Mouse (Mus musculus) lung, postnatal 0 days (tissue): Measurements from ENCODE around the gene Gsta2. TPM values are rescaled to one million over a fixed set of nuclear protein-coding genes. Genes with fewer than 3 reads are reported as not detected.
"Not testable (repeated sequence)": the region's sequence is repeated elsewhere in the genome, so short reads cannot be mapped to it uniquely, and the experiment has no call there.

Experiments used
- ATAC-seq: fragments of 200-750 bp; cut with Nextera tagmentation; 2 replicates; pipeline ENCODE4 v1.8.0; 2017; ENCODE audit warnings: moderate library complexity
- DNase-seq: peaks from one replicate; pipeline ENCODE4 v3.0.0-alpha.2; 2016; ENCODE audit warnings: low spot score
- H3K27ac ChIP-seq: fragments of 300-500 bp; sonication (generic); 2 replicates; pipeline ENCODE4 v1.5.1; 2014; ENCODE audit warnings: antibody characterized with exemption, mild to moderate bottlenecking, low read length, mixed read lengths
- H3K27me3 ChIP-seq: fragments of 300-500 bp; sonication (generic); replicated peaks from 2 replicates; pipeline ENCODE4 v1.6.1; 2014; ENCODE audit warnings: low read length, mixed read lengths; ENCODE audit not compliant: insufficient read depth
- H3K36me3 ChIP-seq: fragments of 300-500 bp; sonication (generic); 2 replicates; pipeline ENCODE4 v1.6.1; 2014; ENCODE audit warnings: low read length, mixed read lengths; ENCODE audit not compliant: insufficient read depth
- H3K4me1 ChIP-seq: fragments of 300-500 bp; sonication (generic); 2 replicates; pipeline ENCODE4 v1.6.1; 2014; ENCODE audit warnings: antibody characterized with exemption, low read depth, low read length, mixed read lengths; ENCODE audit not compliant: insufficient read depth
- H3K4me2 ChIP-seq: fragments of 300-500 bp; sonication (generic); replicated peaks from 2 replicates; pipeline ENCODE4 v1.6.1; 2014; ENCODE audit warnings: low read depth, mild to moderate bottlenecking, low read length, moderate library complexity, mixed read lengths
- H3K4me3 ChIP-seq: fragments of 300-500 bp; sonication (generic); 2 replicates; pipeline ENCODE4 v1.5.1; 2014; ENCODE audit warnings: low read depth, low read length
- H3K9ac ChIP-seq: fragments of 300-500 bp; sonication (generic); replicated peaks from 2 replicates; pipeline ENCODE4 v1.6.1; 2014; ENCODE audit warnings: low read depth, mild to moderate bottlenecking
- H3K9me3 ChIP-seq: fragments of 300-500 bp; sonication (generic); 2 replicates; pipeline ENCODE4 v1.6.1; 2016; ENCODE audit warnings: low read length, mixed read lengths
- CTCF ChIP-seq: IDR thresholded peaks from 2 replicates; pipeline ENCODE4 v1.5.1; 2016; ENCODE audit warnings: antibody characterized with exemption, mild to moderate bottlenecking
- EP300 ChIP-seq: IDR thresholded peaks from 2 replicates; pipeline ENCODE4 v1.6.1; 2016; ENCODE audit warnings: antibody characterized with exemption, mild to moderate bottlenecking, control low read depth
- WGBS: fragments of 180-500 bp; shearing (Covaris S2); extraction: QIAGEN DNeasy Blood & Tissue Kit; methylation state at CpG from one replicate; pipeline ENCODE4 v1.1.7; 2014; 5-methylcytosine and 5-hydroxymethylcytosine counted together
- polyA plus RNA-seq: library from polyadenylated mRNA; unstranded; fragments of >200 nt; fragmentation: Nextera tagmentation; extraction: Ambion mirVana; gene quantifications from 2 replicates; pipeline ENCODE4 v1.2.1, GENCODE M21; 2015

The Gsta2 gene
- polyA plus RNA-seq, 1 experiment from 2014 or later, result 4.9 TPM

DNA sequence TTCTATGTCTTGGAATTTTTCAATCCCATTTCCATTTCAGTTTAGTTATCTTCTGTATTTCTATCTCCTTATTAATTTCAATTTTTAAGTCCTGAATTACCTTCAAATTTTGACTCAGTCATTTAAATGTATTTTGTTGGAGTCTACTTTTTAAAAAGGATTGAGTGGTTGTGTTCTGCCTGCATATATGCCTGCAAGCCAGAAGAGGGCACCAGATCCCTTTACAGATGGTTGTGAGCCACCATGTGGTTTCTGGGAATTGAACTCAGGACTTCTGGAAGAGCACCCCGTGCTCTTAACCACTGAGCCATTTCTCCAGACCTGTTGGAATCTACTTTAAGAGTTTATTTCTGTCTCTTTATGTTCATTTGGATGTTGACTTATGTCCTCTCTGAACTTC is 36.1 kb downstream of the Gsta2 start:
- no peaks in the 10 kb centered on the region for H3K27me3 ChIP-seq
- WGBS, result 23% methylated on average over 1 of the region's 1 CpGs
- no peaks in the 10 kb centered on the region for H3K9me3 ChIP-seq
- no peak for ATAC-seq
- TF ChIP-seq CTCF, result peak; percentile 65
- TF ChIP-seq EP300, result no peak
- H3K36me3 ChIP-seq, result no peaks in the 10 kb centered on the region
- H3K9ac ChIP-seq, result no peak overlapping the region
- no peak overlapping the region for H3K4me3 ChIP-seq
- H3K4me2 ChIP-seq, result no peak overlapping the region
- no peaks in the 10 kb centered on the region for H3K4me1 ChIP-seq
- peak; percentile 24 for DNase-seq
- H3K27ac ChIP-seq, result no peak overlapping the region

DNA sequence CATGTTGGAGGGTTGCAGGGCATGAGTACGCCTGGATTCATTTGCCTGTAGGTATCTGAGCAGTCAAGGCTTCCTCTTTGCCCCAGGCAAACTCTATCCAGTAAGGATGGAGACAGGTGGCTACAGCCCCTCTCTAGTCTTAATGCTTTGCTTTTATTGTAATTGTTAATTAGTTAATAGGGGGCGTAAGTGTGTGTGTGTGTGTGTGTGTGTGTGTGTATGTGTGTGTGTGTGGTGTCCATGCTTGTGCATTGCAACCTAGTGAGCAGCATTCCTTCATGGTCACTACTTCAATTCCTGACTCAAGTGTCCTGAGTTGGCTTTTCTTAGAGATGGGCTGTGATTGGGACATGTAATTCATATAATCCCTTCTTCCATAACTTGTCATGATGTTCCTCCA is 40.9 kb downstream of the Gsta2 start, which contains the start of gene Omt2a:
Gene Omt2a, minus strand, starts transcription at position 101 of the 400 bp plus-strand sequence.
- Histone ChIP-seq H3K27me3 (no peaks in the 10 kb centered on the region), H3K36me3 (no peaks in the 10 kb centered on the region), H3K27ac (no peak within 1 kb of the TSS), H3K4me3 (no peak within 1 kb of the TSS), H3K4me1 (no peaks in the 10 kb centered on the region), H3K4me2 (no peak within 1 kb of the TSS), H3K9me3 (no peaks in the 10 kb centered on the region), H3K9ac (no peak within 1 kb of the TSS)
- 69% methylated on average over 2 of the region's 2 CpGs for WGBS
- ATAC-seq (no peak), DNase-seq (no peak)
- no peak for TF ChIP-seq EP300
- TF ChIP-seq CTCF, result no peak

DNA sequence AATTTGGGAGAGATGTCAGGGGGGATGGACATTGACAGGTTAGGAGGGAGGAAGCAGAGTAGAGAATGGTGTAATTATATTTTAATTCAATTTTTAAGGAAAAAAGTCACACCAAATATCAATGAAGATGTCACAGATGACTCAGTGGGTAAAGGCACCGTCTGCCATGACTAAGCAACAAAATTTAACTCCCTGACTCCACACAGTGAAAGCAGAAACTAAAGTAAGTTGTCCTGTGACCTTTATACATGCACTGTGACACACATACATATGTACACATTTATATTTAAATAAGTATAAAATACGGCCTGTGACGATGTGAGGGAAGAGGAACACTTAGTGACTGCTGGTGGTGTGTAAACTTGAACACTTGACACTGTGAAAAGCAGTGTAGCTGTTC is 47.5 kb downstream of the Gsta2 start:
- ATAC-seq, DNase-seq, H3K4me2 ChIP-seq, H3K9ac ChIP-seq, H3K4me3 ChIP-seq, H3K4me1 ChIP-seq, H3K27me3 ChIP-seq, H3K36me3 ChIP-seq, H3K27ac ChIP-seq, H3K9me3 ChIP-seq: not testable (repeated sequence)
- WGBS, result 73% methylated on average over 3 of the region's 3 CpGs

DNA sequence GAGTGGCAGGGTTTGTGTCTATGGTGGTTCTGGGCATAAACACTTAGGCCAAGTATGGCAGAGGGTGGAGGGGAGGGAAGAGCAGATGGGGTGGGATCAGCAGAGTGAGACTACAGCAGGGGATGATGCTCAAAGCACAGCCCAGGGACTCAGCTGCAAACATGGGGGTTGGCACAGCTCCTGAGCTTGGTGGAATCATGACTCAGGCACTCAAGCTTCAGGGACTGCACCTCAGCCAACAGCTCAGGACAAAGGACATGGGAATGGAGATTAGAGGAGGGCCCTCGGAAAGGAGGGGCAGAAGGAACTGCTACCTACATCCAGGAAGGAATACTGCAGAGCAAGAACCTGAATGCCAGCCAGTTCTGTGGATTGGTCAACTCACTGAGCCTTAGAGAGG is 56.4 kb downstream of the Gsta2 start:
- 64% methylated on average over 1 of the region's 1 CpGs for WGBS
- H3K27me3 ChIP-seq, H3K36me3 ChIP-seq, H3K4me2 ChIP-seq, H3K9me3 ChIP-seq, H3K4me3 ChIP-seq, H3K4me1 ChIP-seq, H3K27ac ChIP-seq, H3K9ac ChIP-seq: not testable (repeated sequence)
- DNase-seq (peak; percentile 36), ATAC-seq (peak; percentile 59)

DNA sequence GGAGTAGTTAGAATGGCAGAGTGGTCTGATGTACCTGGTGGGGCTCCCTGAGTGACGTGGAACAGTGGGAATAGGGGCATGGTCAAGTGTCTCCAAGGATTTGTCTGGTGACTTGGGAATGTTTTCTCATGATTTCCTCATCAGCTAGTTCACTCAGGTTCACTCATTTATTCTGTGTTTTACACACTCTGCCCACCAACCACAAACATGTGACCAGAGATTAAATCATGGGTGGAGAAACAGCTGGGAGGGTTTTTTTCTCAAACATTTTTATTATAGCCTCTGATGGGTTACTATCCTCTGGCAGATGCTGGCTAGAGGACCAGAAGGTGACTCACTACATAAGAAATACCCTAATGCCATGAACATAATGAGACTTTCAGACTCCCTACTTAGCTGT is 57.4 kb downstream of the Gsta2 start:
- Histone ChIP-seq H3K4me3 (no peak overlapping the region), H3K27me3 (no peaks in the 10 kb centered on the region), H3K9me3 (no peaks in the 10 kb centered on the region), H3K27ac (no peak overlapping the region), H3K9ac (no peak overlapping the region), H3K36me3 (no peaks in the 10 kb centered on the region), H3K4me2 (no peak overlapping the region), H3K4me1 (no peaks in the 10 kb centered on the region)
- 62% methylated on average over 1 of the region's 1 CpGs for WGBS
- DNase-seq, result no peak
- TF ChIP-seq CTCF, result no peak
- TF ChIP-seq EP300, result no peak
- ATAC-seq, result no peak

DNA sequence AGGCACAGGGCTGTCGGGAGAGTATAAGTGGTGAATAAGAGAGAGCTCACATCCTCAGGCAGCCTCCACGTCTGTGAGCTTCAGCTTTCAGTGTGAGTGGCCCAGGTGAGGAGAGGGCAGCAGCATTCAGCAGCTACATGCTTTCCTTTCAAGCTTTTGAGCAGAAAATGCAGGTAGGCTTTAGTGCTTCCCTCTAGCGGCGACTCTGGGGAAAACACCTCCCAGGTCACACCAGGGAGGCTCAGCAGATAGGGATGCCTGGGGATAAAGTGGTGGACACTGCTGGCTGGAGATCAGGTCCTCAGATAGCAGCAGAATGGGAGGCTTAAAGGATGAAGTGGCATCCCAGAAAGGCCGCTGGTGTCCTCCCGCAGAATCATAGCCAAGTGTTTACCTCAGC is 59.5 kb downstream of the Gsta2 start:
- not testable (repeated sequence) for H3K4me3 ChIP-seq, H3K4me2 ChIP-seq, H3K27ac ChIP-seq, H3K9me3 ChIP-seq, H3K36me3 ChIP-seq, H3K4me1 ChIP-seq, H3K9ac ChIP-seq, H3K27me3 ChIP-seq
- 8% methylated on average over 6 of the region's 6 CpGs for WGBS
- DNase-seq (peak; percentile 48), ATAC-seq (0 out of 2 replicates have a peak, but pooled peaks have one; percentile 9)
- peak; percentile 74 for TF ChIP-seq CTCF

DNA sequence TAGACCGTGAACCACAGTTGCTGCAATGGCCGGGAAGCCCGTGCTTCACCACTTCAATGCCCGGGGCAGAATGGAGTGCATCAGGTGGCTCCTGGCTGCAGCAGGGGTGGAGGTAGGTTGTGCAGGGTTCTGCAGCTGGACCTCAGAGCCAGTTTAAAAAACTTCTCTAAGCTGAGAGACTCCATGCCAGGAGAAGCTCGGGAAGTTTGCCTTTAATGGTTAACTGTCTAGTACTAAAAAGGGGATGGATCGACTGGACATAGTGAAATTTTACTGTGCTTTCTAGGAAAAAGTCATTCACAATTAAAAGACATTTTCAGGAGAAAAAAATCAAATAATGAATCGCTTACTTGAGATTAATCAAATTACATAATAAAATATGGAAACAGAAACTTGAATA is 60.8 kb downstream of the Gsta2 start:
- H3K27me3 ChIP-seq, H3K4me3 ChIP-seq, H3K36me3 ChIP-seq, H3K9ac ChIP-seq, H3K27ac ChIP-seq, H3K9me3 ChIP-seq, DNase-seq, H3K4me2 ChIP-seq, ATAC-seq, H3K4me1 ChIP-seq: not testable (repeated sequence)
- WGBS, result 73% methylated on average over 4 of the region's 7 CpGs

DNA sequence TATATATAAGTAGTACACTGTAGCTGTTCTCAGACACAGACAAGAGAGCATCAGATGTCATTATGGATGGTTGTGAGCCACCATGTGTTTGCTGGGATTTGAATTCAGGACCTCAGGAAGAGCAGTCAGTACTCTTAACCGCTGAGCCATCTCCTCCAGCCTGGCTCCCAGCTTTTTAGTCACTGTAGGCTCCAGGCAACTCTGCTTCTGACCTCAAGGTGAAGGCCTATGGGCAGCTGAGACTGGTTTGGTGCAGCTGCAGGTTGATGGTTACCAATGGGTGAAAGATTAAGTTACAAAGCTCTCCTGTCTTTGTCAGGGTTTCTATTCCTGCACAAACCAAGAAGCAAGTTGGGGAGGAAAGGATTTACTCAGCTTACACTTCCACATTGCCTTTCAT is 61.9 kb downstream of the Gsta2 start:
- H3K9ac ChIP-seq, H3K4me3 ChIP-seq, ATAC-seq, H3K4me1 ChIP-seq, DNase-seq, H3K27ac ChIP-seq, H3K4me2 ChIP-seq, H3K9me3 ChIP-seq, H3K27me3 ChIP-seq, H3K36me3 ChIP-seq: not testable (repeated sequence)
- WGBS, result 56% methylated on average over 1 of the region's 1 CpGs

DNA sequence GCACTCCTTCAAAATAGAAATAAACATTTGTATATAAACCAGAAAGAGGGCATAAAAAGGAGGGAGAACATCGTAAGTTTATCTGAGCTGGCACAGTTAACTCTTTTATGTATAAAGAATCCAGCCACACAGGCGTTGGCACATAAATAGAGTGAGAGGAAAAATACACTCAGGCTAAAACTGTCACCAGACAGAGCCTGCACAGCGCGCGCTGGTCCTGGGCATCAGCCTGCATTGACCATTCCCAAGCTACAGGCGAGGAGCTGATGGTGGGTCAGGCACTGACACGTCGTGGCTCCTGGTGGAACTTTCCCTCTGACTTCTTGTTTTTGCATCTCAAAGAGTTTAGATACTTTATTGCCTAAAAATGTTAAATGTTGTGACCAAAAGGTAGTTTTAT is 63.1 kb downstream of the Gsta2 start:
- not testable (repeated sequence) for H3K27me3 ChIP-seq, H3K9me3 ChIP-seq, H3K4me1 ChIP-seq, H3K27ac ChIP-seq, H3K4me3 ChIP-seq, DNase-seq, ATAC-seq, H3K9ac ChIP-seq, H3K36me3 ChIP-seq, H3K4me2 ChIP-seq
- WGBS, result 54% methylated on average over 8 of the region's 8 CpGs

DNA sequence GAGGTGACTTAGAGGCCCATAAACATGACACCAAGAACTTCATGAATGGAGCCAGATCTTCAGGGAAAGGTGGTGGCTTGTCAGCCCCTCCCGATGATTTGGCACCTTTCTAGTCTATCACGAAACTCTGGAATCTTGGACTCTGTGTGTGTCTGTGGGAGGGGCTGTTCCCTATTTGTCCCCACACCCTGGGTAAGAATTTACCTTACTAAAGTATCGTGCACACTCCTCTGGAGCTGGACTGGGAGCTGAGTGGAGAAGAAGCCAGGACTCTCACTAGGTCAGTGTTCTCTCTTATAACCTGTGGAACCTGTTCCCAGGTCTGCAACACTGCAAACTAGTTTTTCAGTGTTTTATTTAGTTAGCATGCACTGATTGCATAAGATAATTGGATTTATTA is 65.9 kb downstream of the Gsta2 start, which contains the start of gene Gm10639:
Gene Gm10639, plus strand, starts transcription at position 201 of the 400 bp plus-strand sequence.
- not testable (repeated sequence) for H3K9ac ChIP-seq, H3K4me3 ChIP-seq, H3K27me3 ChIP-seq, H3K27ac ChIP-seq, H3K4me1 ChIP-seq, H3K36me3 ChIP-seq, H3K4me2 ChIP-seq, H3K9me3 ChIP-seq
- ATAC-seq (peak; percentile 79), DNase-seq (peak; percentile 13)
- 67% methylated on average over 3 of the region's 3 CpGs for WGBS
